Mouse (Mus musculus): ENCODE measurements around the gene Rsph10b. TPM values are rescaled to one million over a fixed set of nuclear protein-coding genes. Genes with fewer than 3 reads are reported as not detected.
"Not testable (repeated sequence)": the region's sequence is repeated elsewhere in the genome, so short reads cannot be mapped to it uniquely, and the experiment has no call there.

Gene Rsph10b
- polyA plus RNA-seq, 1 experiment from 2014 or later = 2.1 TPM

- Histone ChIP-seq H3K9me3 (ENCODE audit: control insufficient read depth, low read length) (no peaks in the 10 kb centered on the region), H3K27me3 (ENCODE audit: control insufficient read depth, insufficient read depth, low read depth, low read length) (no peaks in the 10 kb centered on the region), H3K4me3 (ENCODE audit: low read length) (no peak overlapping the region), H3K9ac (ENCODE audit: low read length) (no peak overlapping the region), H3K27ac (ENCODE audit: low read length) (no peak overlapping the region), H3K4me1 (replicated peaks; ENCODE audit: control insufficient read depth, insufficient read depth, low read length) (peaks cover 9% of the 10 kb centered on the region), H3K4me2 (ENCODE audit: low read depth, low read length) (no peak overlapping the region), H3K36me3 (ENCODE audit: control insufficient read depth, insufficient read depth, low read length) (peaks cover 31% of the 10 kb centered on the region)
- 50% methylated on average over 11 of the region's 11 CpGs for WGBS
- no peak for ATAC-seq (ENCODE audit: low read depth)
Measured at GRCm38 (mm10) chr5:143994632-143995365, 62.0 kb downstream of the Rsph10b start.

- Histone ChIP-seq H3K9ac (ENCODE audit: low read length) (no peak overlapping the region), H3K27ac (ENCODE audit: low read length) (no peak overlapping the region), H3K27me3 (ENCODE audit: control insufficient read depth, insufficient read depth, low read depth, low read length) (no peaks in the 10 kb centered on the region), H3K4me2 (ENCODE audit: low read depth, low read length) (no peak overlapping the region), H3K9me3 (ENCODE audit: control insufficient read depth, low read length) (no peaks in the 10 kb centered on the region), H3K4me3 (ENCODE audit: low read length) (no peak overlapping the region), H3K4me1 (replicated peaks; ENCODE audit: control insufficient read depth, insufficient read depth, low read length) (no peaks in the 10 kb centered on the region), H3K36me3 (ENCODE audit: control insufficient read depth, insufficient read depth, low read length) (peaks cover 43% of the 10 kb centered on the region)
- 79% methylated on average over 1 of the region's 1 CpGs for WGBS
- ATAC-seq (ENCODE audit: low read depth) = no peak
Measured at GRCm38 (mm10) chr5:143999409-143999808, 66.6 kb downstream of the Rsph10b start.

GRCm38 (mm10) chr5:144002461-144003192 lies 69.8 kb downstream of the Rsph10b start:
- Histone ChIP-seq H3K4me1 (replicated peaks; ENCODE audit: control insufficient read depth, insufficient read depth, low read length) (no peaks in the 10 kb centered on the region), H3K4me3 (ENCODE audit: low read length) (no peak overlapping the region), H3K9ac (ENCODE audit: low read length) (no peak overlapping the region), H3K36me3 (ENCODE audit: control insufficient read depth, insufficient read depth, low read length) (peaks cover 45% of the 10 kb centered on the region), H3K27me3 (ENCODE audit: control insufficient read depth, insufficient read depth, low read depth, low read length) (no peaks in the 10 kb centered on the region), H3K4me2 (ENCODE audit: low read depth, low read length) (no peak overlapping the region), H3K27ac (ENCODE audit: low read length) (no peak overlapping the region), H3K9me3 (ENCODE audit: control insufficient read depth, low read length) (no peaks in the 10 kb centered on the region)
- 89% methylated on average over 15 of the region's 15 CpGs for WGBS
- ATAC-seq (ENCODE audit: low read depth) = no peak

GRCm38 (mm10) chr5:144013366-144014134 lies 80.7 kb downstream of the Rsph10b start:
- not testable (repeated sequence) for H3K9me3 ChIP-seq (ENCODE audit: control insufficient read depth, low read length); H3K9ac ChIP-seq (ENCODE audit: low read length); ATAC-seq (ENCODE audit: low read depth); H3K27me3 ChIP-seq (ENCODE audit: control insufficient read depth, insufficient read depth, low read depth, low read length); H3K27ac ChIP-seq (ENCODE audit: low read length); H3K4me1 ChIP-seq (replicated peaks; ENCODE audit: control insufficient read depth, insufficient read depth, low read length)
- Histone ChIP-seq H3K4me2 (ENCODE audit: low read depth, low read length) (peak overlapping the region; percentile 60), H3K36me3 (ENCODE audit: control insufficient read depth, insufficient read depth, low read length) (peaks cover 17% of the 10 kb centered on the region), H3K4me3 (ENCODE audit: low read length) (peak overlapping the region; percentile 98)
- 53% methylated on average over 12 of the region's 13 CpGs for WGBS

- Histone ChIP-seq H3K9ac (ENCODE audit: low read length) (peak within 1 kb of the TSS; percentile 95), H3K4me2 (ENCODE audit: low read depth, low read length) (peak within 1 kb of the TSS; percentile 60), H3K27me3 (ENCODE audit: control insufficient read depth, insufficient read depth, low read depth, low read length) (no peaks in the 10 kb centered on the region), H3K4me3 (ENCODE audit: low read length) (peak within 1 kb of the TSS; percentile 98), H3K36me3 (ENCODE audit: control insufficient read depth, insufficient read depth, low read length) (peaks cover 8% of the 10 kb centered on the region), H3K27ac (ENCODE audit: low read length) (peak within 1 kb of the TSS; percentile 83), H3K4me1 (replicated peaks; ENCODE audit: control insufficient read depth, insufficient read depth, low read length) (0 out of 2 replicates have a peak, but pooled peaks cover 2% of the 10 kb centered on the region), H3K9me3 (ENCODE audit: control insufficient read depth, low read length) (no peaks in the 10 kb centered on the region)
- 4% methylated on average over 43 of the region's 47 CpGs for WGBS
- ATAC-seq (ENCODE audit: low read depth) = peak; percentile 99
Measured at GRCm38 (mm10) chr5:144014551-144015311, 81.9 kb downstream of the Rsph10b start, which contains the start of gene Ccz1. Gene Ccz1, minus strand, starts transcription at chr5:144014877.

- peak overlapping the region; percentile 60 for H3K4me2 ChIP-seq (ENCODE audit: low read depth, low read length)
- no peaks in the 10 kb centered on the region for H3K27me3 ChIP-seq (ENCODE audit: control insufficient read depth, insufficient read depth, low read depth, low read length)
- 71% methylated on average over 3 of the region's 3 CpGs for WGBS
- peaks cover 8% of the 10 kb centered on the region for H3K36me3 ChIP-seq (ENCODE audit: control insufficient read depth, insufficient read depth, low read length)
- H3K9ac ChIP-seq (ENCODE audit: low read length) = no peak overlapping the region
- 0 out of 2 replicates have a peak, but pooled peaks cover 2% of the 10 kb centered on the region for H3K4me1 ChIP-seq (replicated peaks; ENCODE audit: control insufficient read depth, insufficient read depth, low read length)
- H3K9me3 ChIP-seq (ENCODE audit: control insufficient read depth, low read length) = no peaks in the 10 kb centered on the region
- peak; percentile 57; the same call in 1 of the 2 replicates for ATAC-seq (ENCODE audit: low read depth)
- H3K27ac ChIP-seq (ENCODE audit: low read length) = no peak overlapping the region
- peak overlapping the region; percentile 98 for H3K4me3 ChIP-seq (ENCODE audit: low read length)
Measured at GRCm38 (mm10) chr5:144015312-144015650, 82.4 kb downstream of the Rsph10b start.

GRCm38 (mm10) chr5:144015845-144016244 lies 83.0 kb downstream of the Rsph10b start:
- H3K9ac ChIP-seq (ENCODE audit: low read length) = no peak overlapping the region
- 0 out of 2 replicates have a peak, but pooled peaks cover 2% of the 10 kb centered on the region for H3K4me1 ChIP-seq (replicated peaks; ENCODE audit: control insufficient read depth, insufficient read depth, low read length)
- H3K27ac ChIP-seq (ENCODE audit: low read length) = no peak overlapping the region
- peaks cover 2% of the 10 kb centered on the region for H3K36me3 ChIP-seq (ENCODE audit: control insufficient read depth, insufficient read depth, low read length)
- H3K4me3 ChIP-seq (ENCODE audit: low read length) = no peak overlapping the region
- H3K4me2 ChIP-seq (ENCODE audit: low read depth, low read length) = no peak overlapping the region
- H3K27me3 ChIP-seq (ENCODE audit: control insufficient read depth, insufficient read depth, low read depth, low read length) = no peaks in the 10 kb centered on the region
- ATAC-seq (ENCODE audit: low read depth) = no peak
- no peaks in the 10 kb centered on the region for H3K9me3 ChIP-seq (ENCODE audit: control insufficient read depth, low read length)
- 86% methylated on average over 9 of the region's 9 CpGs for WGBS

GRCm38 (mm10) chr5:144026620-144027263 lies 93.9 kb downstream of the Rsph10b start, which contains the start of gene Ocm:
Gene Ocm, minus strand, starts transcription at chr5:144026670.
- Histone ChIP-seq H3K27ac (ENCODE audit: low read length) (no peak within 1 kb of the TSS), H3K36me3 (ENCODE audit: control insufficient read depth, insufficient read depth, low read length) (no peaks in the 10 kb centered on the region), H3K27me3 (ENCODE audit: control insufficient read depth, insufficient read depth, low read depth, low read length) (no peaks in the 10 kb centered on the region), H3K4me1 (replicated peaks; ENCODE audit: control insufficient read depth, insufficient read depth, low read length) (no peaks in the 10 kb centered on the region), H3K9me3 (ENCODE audit: control insufficient read depth, low read length) (no peaks in the 10 kb centered on the region), H3K4me2 (ENCODE audit: low read depth, low read length) (no peak within 1 kb of the TSS), H3K9ac (ENCODE audit: low read length) (no peak within 1 kb of the TSS), H3K4me3 (ENCODE audit: low read length) (no peak within 1 kb of the TSS)
- WGBS = 56% methylated on average over 11 of the region's 11 CpGs
- ATAC-seq (ENCODE audit: low read depth) = no peak

All from lung, embryonic 16.5 days (tissue).